Mouse (Mus musculus) adrenal gland, adult 8-10 months (tissue): ENCODE measurements around the gene Pde4dip. TPM values are rescaled to one million over a fixed set of nuclear protein-coding genes. Genes with fewer than 3 reads are reported as not detected.

Source experiments
- DNase-seq: peaks from one replicate; pipeline ENCODE4 v3.0.0; 2022
- total RNA-seq, 4 experiments: library from RNA; stranded (reverse); gene quantifications; 2 replicates each; pipeline ENCODE4 v1.2.4; 2022

The Pde4dip gene
- total RNA-seq, 4 experiments from 2014 or later = 24.3 to 30.4 (median 27.8) TPM

- DNase-seq = no peak
These were observed 44.2 kb downstream of the Pde4dip start for GRCm38 (mm10) chr3:97844163-97844820.

DNA sequence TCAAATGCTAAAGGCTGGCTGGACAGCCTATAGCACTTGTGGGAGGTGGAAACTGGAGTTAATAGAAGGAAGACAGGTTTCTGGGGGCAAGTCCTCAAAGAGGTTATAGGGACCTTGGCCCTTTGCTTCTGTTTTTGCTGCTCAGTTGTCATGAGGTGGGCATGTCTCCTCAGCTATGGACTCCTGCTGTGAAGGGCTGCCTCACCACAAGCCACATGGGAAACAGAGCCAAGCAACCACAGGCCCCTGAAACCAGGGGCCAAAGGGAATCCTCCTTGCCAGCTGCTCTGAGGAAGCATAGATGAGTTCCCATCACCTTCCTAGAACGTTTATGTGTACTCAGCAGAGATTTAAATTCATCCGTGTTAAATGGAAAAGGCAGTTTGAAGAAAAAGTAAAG is 45.9 kb downstream of the Pde4dip start:
- DNase-seq = no peak

- DNase-seq = no peak
These were observed 48.1 kb downstream of the Pde4dip start for GRCm38 (mm10) chr3:97840439-97840838.

DNA sequence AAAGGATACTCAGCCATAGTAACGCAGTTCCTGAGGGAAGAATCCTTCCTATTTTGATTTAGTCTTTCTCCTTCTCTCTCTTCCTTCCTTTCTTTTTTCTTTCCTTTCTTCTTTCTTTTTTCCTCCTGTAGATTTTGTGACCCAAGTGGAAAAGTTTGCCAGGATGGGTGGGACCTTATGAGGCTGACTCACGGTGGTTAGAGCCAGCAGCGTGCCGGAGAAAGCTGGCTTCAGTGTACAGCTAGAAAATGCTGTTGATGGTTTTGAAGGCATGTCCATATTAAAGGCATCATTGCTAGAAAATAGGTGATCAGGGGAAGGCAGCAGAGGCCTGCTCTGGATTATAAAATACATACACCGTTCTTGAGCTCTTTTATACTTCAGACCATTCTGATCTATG is 52.6 kb downstream of the Pde4dip start:
- DNase-seq = no peak

GRCm38 (mm10) chr3:97834625-97835024 is 53.9 kb downstream of the Pde4dip start:
- DNase-seq = no peak

DNA sequence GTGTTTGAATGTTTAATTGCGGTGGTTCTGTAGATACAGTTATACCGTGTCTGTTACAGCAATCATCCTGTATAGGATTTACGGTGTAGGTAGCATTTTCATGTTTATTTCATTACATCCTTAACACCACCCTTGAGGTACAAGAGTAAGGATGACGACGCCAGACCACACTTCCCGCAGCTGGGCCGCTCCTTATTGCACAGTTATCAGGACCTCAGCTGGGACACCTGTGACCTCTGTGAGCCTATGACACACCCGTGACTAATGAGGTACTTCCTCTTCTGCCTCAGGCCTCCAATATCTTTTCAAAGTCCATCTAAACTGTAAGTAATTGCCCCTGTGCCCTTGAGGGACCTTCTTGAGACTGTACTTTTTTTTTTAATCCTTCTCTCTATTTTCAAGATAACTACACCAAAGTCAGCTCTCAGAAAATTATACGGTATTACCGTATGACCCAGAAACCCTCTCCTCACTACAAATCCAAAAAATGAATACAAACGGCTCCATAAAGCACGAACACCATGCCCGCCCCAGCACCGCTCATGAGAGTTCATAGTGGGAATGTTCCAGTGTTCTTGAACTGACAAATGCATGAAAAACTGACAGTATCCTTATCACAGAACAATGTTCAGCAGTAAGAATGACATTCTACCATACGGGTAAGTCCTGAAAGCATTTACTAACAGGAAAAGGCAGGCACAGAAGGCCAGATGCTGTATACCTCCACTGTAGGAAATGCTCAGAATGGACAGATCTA is 56.8 kb downstream of the Pde4dip start:
- DNase-seq = no peak

DNA sequence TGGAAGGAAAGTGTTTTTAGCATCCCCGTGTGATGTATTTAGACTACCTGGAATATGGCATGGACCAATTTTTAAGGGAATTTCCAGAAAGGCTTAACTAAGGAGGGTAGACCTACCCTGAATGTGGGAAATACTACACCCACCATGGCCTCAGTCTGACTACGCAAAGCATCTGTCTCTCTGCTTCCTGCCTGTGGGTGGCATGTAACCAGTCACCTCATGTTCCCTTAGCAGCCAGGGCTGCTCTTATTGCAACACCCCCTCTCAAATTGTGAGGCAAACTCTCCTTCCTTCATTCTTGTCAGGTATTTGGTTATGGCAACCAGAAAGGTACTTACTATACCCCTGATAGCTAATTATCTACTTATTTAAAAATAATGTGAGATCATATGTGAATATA is 57.9 kb downstream of the Pde4dip start:
- DNase-seq = no peak

GRCm38 (mm10) chr3:97830122-97830521 is 58.4 kb downstream of the Pde4dip start:
- no peak for DNase-seq

- DNase-seq = no peak
These were observed 60.2 kb downstream of the Pde4dip start for GRCm38 (mm10) chr3:97828286-97828685.

- DNase-seq = no peak
These were observed 63.3 kb downstream of the Pde4dip start for GRCm38 (mm10) chr3:97825246-97825645.

GRCm38 (mm10) chr3:97824744-97825143 is 63.8 kb downstream of the Pde4dip start:
- no peak for DNase-seq

DNA sequence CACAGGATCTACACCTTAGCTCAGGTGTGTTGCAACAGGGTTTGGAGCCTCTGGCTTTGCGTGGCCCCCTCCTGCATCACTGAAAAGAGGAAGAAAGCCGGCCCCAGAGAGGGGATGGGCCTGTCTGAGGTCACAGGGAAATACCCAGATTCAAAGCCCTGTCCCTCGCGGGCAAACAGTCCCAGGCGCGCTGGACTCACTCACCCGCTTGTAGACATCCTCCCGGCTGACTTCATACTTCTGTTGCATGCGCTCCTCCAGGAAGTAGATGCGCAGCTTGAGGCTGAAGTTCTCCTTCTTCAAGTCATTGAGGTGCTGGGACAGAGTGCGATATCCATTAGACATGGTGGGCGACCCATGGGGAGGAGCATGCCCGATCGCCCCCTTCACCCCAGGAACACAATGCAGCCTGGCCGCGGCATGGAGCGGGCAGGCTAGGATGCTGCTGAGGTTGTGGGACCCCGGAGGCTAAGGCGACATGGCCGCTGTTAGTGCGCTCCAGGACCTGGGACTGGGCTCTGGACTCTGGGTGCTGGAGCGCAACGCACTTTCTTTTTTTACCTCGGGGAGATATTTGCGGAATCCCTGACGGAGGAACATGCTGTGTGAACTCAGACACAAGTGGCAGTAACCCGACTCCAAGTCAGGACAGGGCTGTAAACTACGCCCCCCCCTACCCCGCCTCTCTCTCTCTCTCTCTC is 64.3 kb downstream of the Pde4dip start:
- no peak for DNase-seq

- no peak for DNase-seq
These were observed 65.1 kb downstream of the Pde4dip start for GRCm38 (mm10) chr3:97823438-97823837.

DNA sequence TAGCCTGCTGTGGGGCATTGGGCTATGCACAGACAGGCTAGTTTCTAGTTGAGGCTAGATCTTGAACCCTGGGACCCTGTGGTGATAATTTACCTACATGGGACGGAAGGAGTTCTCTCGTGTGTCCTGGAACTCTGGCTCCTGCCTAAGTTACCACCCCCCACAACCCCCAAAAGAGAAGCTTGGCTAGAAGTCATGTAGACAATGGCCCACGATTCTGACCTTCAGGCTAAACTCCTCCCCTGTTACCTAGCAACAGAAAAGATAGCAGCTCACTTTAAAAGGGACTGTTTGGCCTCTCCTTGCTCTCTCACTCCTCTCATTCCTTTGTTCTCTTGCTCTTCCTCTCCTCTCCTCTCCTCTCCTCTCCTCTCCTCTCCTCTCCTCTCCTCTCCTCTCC is 69.5 kb downstream of the Pde4dip start:
- DNase-seq = no peak

- no peak for DNase-seq
These were observed 70.0 kb downstream of the Pde4dip start for GRCm38 (mm10) chr3:97818383-97818982.

GRCm38 (mm10) chr3:97811651-97812399 is 76.7 kb downstream of the Pde4dip start:
- DNase-seq = no peak

GRCm38 (mm10) chr3:97811158-97811557 is 77.3 kb downstream of the Pde4dip start:
- no peak for DNase-seq

DNA sequence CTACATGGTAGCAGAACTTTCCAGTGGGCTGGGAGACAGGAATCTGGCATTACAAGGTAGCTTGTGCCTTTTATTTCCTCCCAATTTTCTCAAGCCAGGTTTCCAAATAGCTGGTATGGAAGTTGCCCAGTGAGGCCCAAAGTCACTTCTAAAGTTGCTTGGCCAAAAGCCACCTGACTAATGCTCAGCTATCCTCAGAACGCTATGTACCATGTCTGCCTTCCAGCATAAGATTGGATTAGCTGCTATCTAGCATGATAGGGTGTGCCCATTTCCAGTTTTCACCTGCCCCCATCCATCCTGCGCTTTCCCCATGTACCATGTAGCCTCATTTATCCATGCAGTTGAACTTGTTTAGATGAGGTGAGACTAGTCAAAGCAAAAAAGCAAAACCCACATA is 78.2 kb downstream of the Pde4dip start:
- DNase-seq = no peak

DNA sequence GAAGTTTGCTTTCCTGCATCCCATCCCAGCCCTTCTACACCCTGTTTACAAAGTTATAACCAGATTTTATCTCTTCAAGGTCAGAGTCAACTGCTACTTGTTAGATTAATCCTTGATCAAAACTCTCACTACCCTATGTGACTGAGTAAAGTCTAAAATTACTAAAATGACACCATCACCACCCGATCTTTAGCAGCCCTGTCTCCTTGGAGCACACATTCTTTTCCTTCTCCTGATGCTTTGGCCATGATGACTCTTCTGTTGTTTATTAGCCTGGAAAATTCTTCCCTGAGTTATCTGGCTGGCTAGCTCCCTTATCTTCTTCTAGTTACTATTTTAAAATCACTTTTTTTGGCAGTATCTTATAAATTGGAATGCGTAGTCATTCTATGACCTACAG is 82.9 kb downstream of the Pde4dip start:
- no peak for DNase-seq

DNA sequence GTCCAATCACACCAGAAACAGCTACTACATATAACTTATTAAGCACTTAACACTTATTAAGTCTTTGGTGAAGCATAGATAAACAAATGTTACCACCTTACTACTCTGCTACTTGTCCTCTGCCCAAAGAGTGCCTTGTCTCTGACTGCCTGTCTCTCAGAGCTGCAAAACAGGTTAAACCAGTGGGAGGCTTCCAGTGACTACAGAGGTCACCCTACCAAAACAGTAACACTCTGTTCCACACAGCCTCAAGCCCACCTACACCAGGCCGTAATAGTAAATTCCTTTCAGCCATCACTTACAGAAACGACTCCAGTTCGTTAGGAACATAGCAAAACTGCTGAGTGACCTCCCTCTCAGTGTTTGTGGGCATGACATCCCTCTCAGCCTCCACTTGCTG is 84.8 kb downstream of the Pde4dip start:
- no peak for DNase-seq

- DNase-seq = no peak
These were observed 85.6 kb downstream of the Pde4dip start for GRCm38 (mm10) chr3:97802927-97803326.

- no peak for DNase-seq
These were observed 86.2 kb downstream of the Pde4dip start for GRCm38 (mm10) chr3:97802297-97802696.
